Mouse (Mus musculus) heart, embryonic 16.5 days (tissue): ENCODE measurements at regions not wholly inside any gene's neighbourhood (a gene's known extent, or its start where the extent isn't known, plus 50 kb on each side); places are given as distances from the start of the nearest gene placed in this dataset.
"Not testable (repeated sequence)": the region's sequence is repeated elsewhere in the genome, so short reads cannot be mapped to it uniquely, and the experiment has no call there.

ENCODE experiments used
- ATAC-seq: fragments of 200-750 bp; cut with Nextera tagmentation; replicated peaks from 2 replicates; pipeline ENCODE4 v1.8.0; 2017; ENCODE audit warnings: moderate number of reproducible peaks; ENCODE audit not compliant: insufficient read depth, low FRiP score; ENCODE audit errors: extremely low read depth
- H3K27ac ChIP-seq: fragments of 300-500 bp; sonication (generic); 2 replicates; pipeline ENCODE4 v1.5.1; 2014; ENCODE audit warnings: mild to moderate bottlenecking, low read length, control low read depth, moderate library complexity
- H3K27me3 ChIP-seq: fragments of 300-500 bp; sonication (generic); 2 replicates; pipeline ENCODE4 v1.6.1; 2014; ENCODE audit warnings: low read length, mixed read lengths; ENCODE audit not compliant: control insufficient read depth, insufficient read depth
- H3K36me3 ChIP-seq: fragments of 300-500 bp; sonication (generic); 2 replicates; pipeline ENCODE4 v1.6.1; 2014; ENCODE audit not compliant: control insufficient read depth, insufficient read depth
- H3K4me1 ChIP-seq: fragments of 300-500 bp; sonication (generic); 2 replicates; pipeline ENCODE4 v1.6.1; 2014; ENCODE audit warnings: low read length, mixed read lengths; ENCODE audit not compliant: control insufficient read depth, insufficient read depth
- H3K4me2 ChIP-seq: fragments of 300-500 bp; sonication (generic); 2 replicates; pipeline ENCODE4 v1.6.1; 2014; ENCODE audit warnings: low read depth, mild to moderate bottlenecking, control low read depth, low read length
- H3K4me3 ChIP-seq: fragments of 300-500 bp; sonication (generic); 2 replicates; pipeline ENCODE4 v1.5.1; 2014; ENCODE audit warnings: mild to moderate bottlenecking, control low read depth, low read length
- H3K9ac ChIP-seq: fragments of 300-500 bp; sonication (generic); 2 replicates; pipeline ENCODE4 v1.6.1; 2014; ENCODE audit warnings: low read length, control low read depth
- H3K9me3 ChIP-seq: fragments of 300-500 bp; sonication (generic); replicated peaks from 2 replicates; pipeline ENCODE4 v1.6.1; 2016; ENCODE audit warnings: low read length; ENCODE audit not compliant: control insufficient read depth
- WGBS: fragments of 180-500 bp; shearing (Covaris S2); extraction: QIAGEN DNeasy Blood & Tissue Kit; methylation state at CpG from one replicate; pipeline ENCODE4 v1.1.7; 2014; 5-methylcytosine and 5-hydroxymethylcytosine counted together

DNA sequence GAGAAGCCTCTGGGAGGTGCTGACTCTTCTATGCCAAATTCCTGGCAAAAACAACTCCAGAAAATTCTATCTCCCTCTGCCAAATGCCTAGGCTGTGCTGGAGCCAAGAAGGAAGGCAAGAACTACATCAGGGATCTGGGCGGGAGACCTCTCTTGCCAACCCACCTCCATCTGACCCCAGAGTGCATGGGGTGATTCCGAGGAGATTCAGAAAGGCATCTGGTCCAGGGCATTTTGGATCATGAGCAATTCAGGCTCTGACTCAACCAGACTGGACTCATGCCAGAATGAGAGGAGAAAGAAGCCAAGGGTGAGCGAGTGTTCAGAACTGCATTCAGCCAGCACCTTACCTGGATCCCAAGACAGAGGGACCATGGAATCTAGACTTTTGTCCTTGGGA, 137.0 kb upstream of the Ube2e1 start:
- ATAC-seq: 0 out of 2 replicates have a peak, but pooled peaks have one; percentile 23
- Histone ChIP-seq H3K9me3 (no peaks in the 10 kb centered on the region), H3K27ac (no peak overlapping the region), H3K4me3 (no peak overlapping the region), H3K4me1 (no peaks in the 10 kb centered on the region), H3K27me3 (no peaks in the 10 kb centered on the region), H3K36me3 (no peaks in the 10 kb centered on the region), H3K9ac (no peak overlapping the region), H3K4me2 (no peak overlapping the region)
- 65% methylated on average over 3 of the region's 3 CpGs for WGBS

DNA sequence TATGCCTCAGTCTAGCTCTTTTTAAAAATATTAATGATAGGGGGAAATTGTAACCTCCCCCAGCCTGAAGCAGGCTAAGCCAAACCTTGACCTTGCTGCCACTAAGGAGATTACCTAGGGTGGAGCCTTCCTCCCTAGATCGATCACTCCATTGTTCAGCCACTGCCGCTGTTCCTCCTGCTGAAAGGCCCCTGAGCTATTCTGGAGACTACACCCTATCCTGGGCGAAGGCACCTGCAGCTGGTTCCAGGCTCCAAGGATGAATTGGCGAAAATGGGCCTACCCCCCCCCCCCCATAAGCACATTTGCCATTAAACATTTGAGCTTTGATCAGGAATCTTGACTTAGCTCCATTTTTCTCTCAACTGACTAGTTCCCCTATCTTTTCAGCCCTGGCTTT, 135.2 kb upstream of the Ube2e1 start:
- not testable (repeated sequence) for H3K9ac ChIP-seq, H3K27me3 ChIP-seq, H3K27ac ChIP-seq, H3K4me3 ChIP-seq, H3K36me3 ChIP-seq, H3K4me1 ChIP-seq, ATAC-seq, H3K4me2 ChIP-seq, H3K9me3 ChIP-seq
- WGBS: 67% methylated on average over 4 of the region's 4 CpGs

DNA sequence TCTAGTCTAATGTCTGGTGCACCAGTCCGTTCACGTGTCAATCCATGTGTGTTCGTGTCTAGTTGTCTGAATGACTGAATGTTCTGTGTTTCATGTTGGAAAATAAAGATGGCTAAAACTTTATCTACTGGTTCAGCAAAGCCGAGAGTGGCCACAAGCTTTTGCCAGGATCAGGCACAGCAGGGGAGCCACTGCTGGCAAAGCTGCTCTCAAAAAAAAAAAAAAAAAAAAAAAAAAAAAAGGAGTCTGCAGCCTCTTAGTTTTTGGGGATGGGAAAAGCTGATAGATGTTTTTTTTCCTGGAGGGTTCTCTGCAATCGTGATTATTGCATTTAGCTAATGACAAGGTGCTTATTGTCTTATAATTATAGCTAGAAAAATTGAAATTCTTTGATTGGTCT, 132.5 kb upstream of the Ube2e1 start:
- H3K36me3 ChIP-seq, ATAC-seq, H3K9ac ChIP-seq, H3K27me3 ChIP-seq, H3K9me3 ChIP-seq, H3K4me1 ChIP-seq, H3K27ac ChIP-seq, H3K4me3 ChIP-seq: not testable (repeated sequence)
- peak overlapping the region; percentile 52 for H3K4me2 ChIP-seq
- 25% methylated on average over 5 of the region's 5 CpGs for WGBS

DNA sequence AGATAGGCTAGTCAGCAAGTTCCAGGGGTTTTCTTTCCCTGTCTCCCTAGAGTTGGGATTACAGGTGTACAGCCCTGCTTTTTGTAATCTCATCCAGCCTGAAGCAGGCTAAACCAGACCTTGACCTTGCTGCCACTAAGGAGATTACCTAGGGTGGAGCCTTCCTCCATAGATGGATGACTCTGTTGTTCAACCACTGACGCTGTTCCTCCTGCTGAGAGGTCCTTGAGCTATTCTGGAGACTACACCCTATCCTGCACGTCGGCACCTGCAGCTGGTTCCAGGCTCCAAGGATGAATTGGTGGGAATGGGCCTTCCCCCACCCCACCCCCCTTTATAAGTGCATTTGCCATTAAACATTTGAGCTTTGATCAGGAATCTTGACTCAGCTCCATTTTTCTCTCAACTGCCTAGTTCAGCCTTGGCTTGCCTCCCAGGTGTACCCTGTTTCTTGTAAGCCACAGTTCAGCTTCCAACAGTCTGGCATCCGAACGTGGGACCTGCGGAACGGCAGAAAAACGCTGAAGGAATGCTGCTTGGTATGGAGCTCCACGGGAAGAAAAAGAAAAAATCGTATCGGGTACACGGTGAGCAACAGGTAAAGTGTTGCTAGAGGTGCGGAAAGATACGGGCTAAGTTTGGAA, 131.7 kb upstream of the Ube2e1 start:
- no peaks in the 10 kb centered on the region for H3K4me1 ChIP-seq
- 34% methylated on average over 14 of the region's 14 CpGs for WGBS
- no peak for ATAC-seq
- peak overlapping the region; percentile 23; the same call in 1 of the 2 replicates for H3K4me3 ChIP-seq
- H3K4me2 ChIP-seq: peak overlapping the region; percentile 52
- H3K27ac ChIP-seq: no peak overlapping the region
- no peaks in the 10 kb centered on the region for H3K27me3 ChIP-seq
- H3K36me3 ChIP-seq: no peaks in the 10 kb centered on the region
- no peak overlapping the region for H3K9ac ChIP-seq
- no peaks in the 10 kb centered on the region for H3K9me3 ChIP-seq

DNA sequence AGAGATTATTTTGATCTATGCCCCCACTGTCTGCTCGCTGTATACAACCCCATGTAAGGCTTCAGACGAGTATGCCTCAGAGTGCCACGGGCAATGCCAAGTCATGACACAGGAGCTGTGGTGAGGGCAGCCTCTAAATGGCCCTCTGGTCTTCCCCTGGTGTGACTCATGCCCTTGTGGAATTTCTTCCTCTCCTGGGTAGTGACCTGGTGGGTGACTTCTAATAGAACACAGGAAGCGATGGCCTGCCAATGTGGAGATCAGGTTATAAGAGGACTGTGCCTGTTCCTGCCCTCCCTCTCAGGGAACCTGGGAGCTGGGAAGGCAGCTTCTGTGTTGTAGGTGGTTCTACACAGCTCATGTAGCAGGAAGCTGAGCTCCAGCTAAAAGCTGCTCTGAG, 130.7 kb upstream of the Ube2e1 start:
- WGBS: 82% methylated on average over 4 of the region's 4 CpGs
- H3K9ac ChIP-seq: no peak overlapping the region
- no peak for ATAC-seq
- no peaks in the 10 kb centered on the region for H3K36me3 ChIP-seq
- no peak overlapping the region for H3K27ac ChIP-seq
- no peak overlapping the region for H3K4me2 ChIP-seq
- H3K9me3 ChIP-seq: no peaks in the 10 kb centered on the region
- H3K4me3 ChIP-seq: no peak overlapping the region
- no peaks in the 10 kb centered on the region for H3K4me1 ChIP-seq
- H3K27me3 ChIP-seq: no peaks in the 10 kb centered on the region

DNA sequence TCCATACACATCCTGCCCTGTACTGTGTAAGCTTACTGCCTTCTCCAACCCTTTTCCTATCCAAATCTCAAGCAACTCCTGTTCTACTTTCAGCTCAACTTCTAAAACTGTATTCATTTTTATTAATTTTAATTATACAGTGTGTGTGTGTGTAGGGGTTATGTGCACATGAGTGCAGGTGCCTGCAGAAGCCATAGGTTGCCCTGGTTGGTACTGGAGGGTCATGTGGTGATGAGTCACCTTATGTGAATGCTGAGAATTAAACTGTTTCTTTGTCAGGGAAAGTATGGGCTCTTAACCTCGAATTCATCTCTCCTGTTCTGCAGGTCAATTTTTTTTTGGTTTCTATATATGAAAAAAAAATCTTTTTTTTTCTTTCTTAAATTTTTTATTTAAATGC, 117.0 kb upstream of the Ube2e1 start:
- Histone ChIP-seq H3K27ac (no peak overlapping the region), H3K36me3 (no peaks in the 10 kb centered on the region), H3K4me2 (no peak overlapping the region), H3K4me3 (no peak overlapping the region), H3K4me1 (no peaks in the 10 kb centered on the region), H3K9ac (no peak overlapping the region), H3K9me3 (no peaks in the 10 kb centered on the region), H3K27me3 (no peaks in the 10 kb centered on the region)
- WGBS: 52% methylated on average over 1 of the region's 1 CpGs
- no peak for ATAC-seq

DNA sequence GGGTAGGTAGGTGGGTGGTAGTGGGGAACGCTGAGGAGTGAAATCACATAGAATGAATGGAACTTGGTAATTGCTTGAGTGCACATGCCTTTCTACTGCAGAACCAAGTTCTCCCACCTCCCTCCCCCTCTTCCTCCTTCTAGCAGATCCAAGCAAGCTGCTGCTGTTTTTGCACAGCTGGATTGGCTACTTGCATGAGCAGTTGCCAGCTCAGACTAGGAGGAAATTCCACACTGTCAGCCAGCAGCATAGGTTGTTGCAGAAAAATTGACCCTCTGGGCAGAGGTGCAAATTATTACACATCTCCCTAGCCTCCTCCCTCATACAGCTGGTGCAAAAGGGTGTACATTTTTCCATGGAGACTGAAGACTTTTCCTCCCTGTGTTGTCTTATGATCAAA, 112.8 kb upstream of the Ube2e1 start:
- no peak overlapping the region for H3K9ac ChIP-seq
- ATAC-seq: no peak
- no peaks in the 10 kb centered on the region for H3K9me3 ChIP-seq
- H3K36me3 ChIP-seq: no peaks in the 10 kb centered on the region
- 81% methylated on average over 1 of the region's 1 CpGs for WGBS
- H3K4me2 ChIP-seq: no peak overlapping the region
- H3K27me3 ChIP-seq: no peaks in the 10 kb centered on the region
- no peaks in the 10 kb centered on the region for H3K4me1 ChIP-seq
- no peak overlapping the region for H3K27ac ChIP-seq
- no peak overlapping the region for H3K4me3 ChIP-seq

DNA sequence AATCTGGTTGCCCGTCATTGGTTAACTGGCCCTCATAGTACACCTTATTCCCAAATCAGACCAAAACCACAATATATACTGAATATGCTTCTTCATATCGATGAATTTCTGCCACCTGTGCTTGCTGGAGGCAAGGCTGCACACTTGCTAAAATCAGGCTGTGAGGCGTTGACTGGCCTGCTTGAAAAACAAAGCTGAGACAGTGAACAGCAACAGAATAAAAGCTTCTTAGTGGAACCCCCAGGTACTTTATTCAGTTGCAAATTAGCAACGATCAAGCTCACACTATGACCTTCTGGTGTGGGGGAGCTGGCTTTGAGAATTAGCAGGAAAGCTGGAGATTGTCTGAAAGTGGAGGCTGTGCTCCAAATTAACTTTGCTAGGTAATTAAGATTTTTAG, 97.3 kb upstream of the Ube2e1 start:
- H3K4me3 ChIP-seq, H3K4me1 ChIP-seq, ATAC-seq, H3K9ac ChIP-seq, H3K27ac ChIP-seq, H3K27me3 ChIP-seq, H3K36me3 ChIP-seq, H3K4me2 ChIP-seq, H3K9me3 ChIP-seq: not testable (repeated sequence)
- WGBS: 55% methylated on average over 4 of the region's 4 CpGs

DNA sequence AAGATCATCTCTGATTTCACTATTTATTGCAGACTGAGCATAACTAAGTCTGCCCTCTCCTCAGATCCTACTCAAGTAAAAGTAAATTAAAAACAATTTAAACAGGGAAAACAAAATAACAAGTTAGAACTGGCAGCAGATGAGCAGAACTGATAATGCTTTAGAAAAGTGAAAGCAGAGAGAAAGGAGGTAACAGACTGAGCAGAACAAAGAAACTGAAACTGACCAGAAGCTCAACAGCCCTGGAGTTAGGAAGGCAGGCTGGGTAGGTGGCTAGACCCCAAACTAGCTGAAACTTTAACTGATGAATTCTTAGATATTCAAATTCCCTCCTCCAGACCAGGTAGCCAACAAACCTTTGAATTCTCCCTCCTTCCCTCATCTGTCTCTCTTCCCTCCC, 94.2 kb upstream of the Ube2e1 start:
- no peak for ATAC-seq
- no peak overlapping the region for H3K9ac ChIP-seq

More for the DNA sequence above, 94.2 kb upstream of the Ube2e1 start:
- H3K4me3 ChIP-seq: no peak overlapping the region
- no peaks in the 10 kb centered on the region for H3K36me3 ChIP-seq
- no peak overlapping the region for H3K4me2 ChIP-seq
- no peaks in the 10 kb centered on the region for H3K9me3 ChIP-seq
- no peaks in the 10 kb centered on the region for H3K4me1 ChIP-seq
- H3K27ac ChIP-seq: no peak overlapping the region
- no peaks in the 10 kb centered on the region for H3K27me3 ChIP-seq
